Mouse (Mus musculus): Measurements from ENCODE around the gene Ccdc62. TPM values are rescaled to one million over a fixed set of nuclear protein-coding genes. Genes with fewer than 3 reads are reported as not detected.
A peak's percentile ranks its signal among the peaks of the same experiment; 100 is the strongest.

Ccdc62 gene
- polyA plus RNA-seq, 1 experiment from 2014 or later: 5.0 TPM

DNA sequence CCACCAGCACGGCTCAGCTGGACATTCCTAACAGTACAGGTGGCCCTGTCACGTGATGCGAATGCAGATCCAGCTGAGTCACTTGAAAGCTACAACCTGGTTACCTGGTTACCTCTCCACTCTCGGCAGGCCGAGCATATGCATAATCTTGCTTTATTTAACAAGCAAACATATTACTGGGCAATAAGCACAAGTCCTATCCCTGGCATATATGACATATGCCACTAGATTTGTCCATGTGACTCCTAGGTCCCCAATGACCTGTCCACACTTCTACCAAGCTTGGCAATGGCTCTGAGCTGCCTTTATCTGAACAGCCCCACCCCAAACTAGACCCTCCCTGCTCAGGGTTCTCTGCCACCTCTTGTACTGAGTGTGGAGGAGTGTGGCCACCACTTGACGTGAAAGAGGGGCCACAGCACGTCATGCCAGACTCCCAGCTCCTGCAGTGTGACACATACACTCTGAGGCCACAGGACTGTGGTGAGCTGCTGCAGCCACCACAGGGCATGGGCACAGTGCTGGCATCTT is 85.9 kb downstream of the Ccdc62 start:
- ATAC-seq (ENCODE audit: low FRiP score): no peak
- H3K9ac ChIP-seq (replicated peaks): no peak overlapping the region
- H3K27ac ChIP-seq (replicated peaks): 0 out of 2 replicates have a peak overlapping the region, but pooled peaks have one; percentile 9
- no peaks in the 10 kb centered on the region for H3K27me3 ChIP-seq (replicated peaks)
- no peak overlapping the region for H3K4me3 ChIP-seq (replicated peaks)
- H3K4me1 ChIP-seq: peaks cover 92% of the 10 kb centered on the region
- 0 out of 2 replicates have a peak, but pooled peaks cover 3% of the 10 kb centered on the region for H3K36me3 ChIP-seq
- no peak overlapping the region for H3K4me2 ChIP-seq
- 87% methylated on average over 7 of the region's 7 CpGs for WGBS
- H3K9me3 ChIP-seq (replicated peaks): no peaks in the 10 kb centered on the region

DNA sequence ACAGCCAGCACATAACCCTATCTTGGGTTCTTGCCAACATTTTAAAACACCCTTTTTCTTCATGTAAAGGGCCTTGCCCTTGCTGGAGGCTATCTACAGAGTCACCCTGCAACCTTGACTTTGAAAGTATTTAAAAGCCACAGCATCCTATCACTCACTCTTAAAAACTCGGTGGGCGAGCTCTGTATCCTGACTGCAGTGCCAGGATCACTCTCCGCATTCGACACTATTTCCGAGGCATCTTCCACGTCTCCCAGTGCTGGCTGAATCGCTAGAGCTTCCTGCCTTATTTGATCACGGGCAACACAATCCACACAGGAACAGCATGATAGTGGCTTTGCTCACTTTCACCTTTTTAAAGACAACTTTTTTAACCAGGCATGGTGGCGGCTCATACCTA is 87.5 kb downstream of the Ccdc62 start:
- no peak overlapping the region for H3K9ac ChIP-seq (replicated peaks)

DNA sequence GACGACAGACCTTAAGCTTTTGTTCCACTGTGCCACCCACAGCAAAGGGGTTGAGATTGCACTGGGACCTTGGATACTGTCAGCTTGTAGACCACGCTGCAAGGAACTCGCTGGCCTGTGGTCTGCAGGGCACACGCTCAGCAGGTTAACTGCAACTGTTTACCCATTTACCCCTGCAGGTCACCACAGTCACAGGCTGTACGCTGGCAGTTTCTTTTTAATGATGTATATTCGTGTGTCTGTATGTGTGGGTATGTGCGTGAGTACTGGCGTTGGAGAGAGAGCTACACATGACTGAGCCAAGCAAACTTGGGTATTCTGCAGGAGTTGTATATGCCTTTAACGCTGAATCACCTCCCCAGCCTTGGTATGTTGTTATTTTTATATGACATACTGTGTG is 88.2 kb downstream of the Ccdc62 start:
- Histone ChIP-seq H3K9ac (replicated peaks) (no peak overlapping the region), H3K9me3 (replicated peaks) (no peaks in the 10 kb centered on the region), H3K27ac (replicated peaks) (peak overlapping the region; percentile 66), H3K4me1 (peaks cover 79% of the 10 kb centered on the region), H3K4me2 (no peak overlapping the region), H3K27me3 (replicated peaks) (no peaks in the 10 kb centered on the region), H3K4me3 (replicated peaks) (no peak overlapping the region), H3K36me3 (0 out of 2 replicates have a peak, but pooled peaks cover 3% of the 10 kb centered on the region)
- WGBS: 84% methylated on average over 9 of the region's 9 CpGs
- ATAC-seq (ENCODE audit: low FRiP score): no peak

More for the DNA sequence above, 87.5 kb downstream of the Ccdc62 start:
- no peak for ATAC-seq (ENCODE audit: low FRiP score)
- Histone ChIP-seq H3K4me2 (no peak overlapping the region), H3K27ac (replicated peaks) (no peak overlapping the region), H3K9me3 (replicated peaks) (no peaks in the 10 kb centered on the region), H3K4me3 (replicated peaks) (no peak overlapping the region), H3K27me3 (replicated peaks) (no peaks in the 10 kb centered on the region), H3K36me3 (0 out of 2 replicates have a peak, but pooled peaks cover 3% of the 10 kb centered on the region), H3K4me1 (peaks cover 79% of the 10 kb centered on the region)
- 80% methylated on average over 9 of the region's 9 CpGs for WGBS

Small RNA genes lying within 50 kb of the gene (microRNA-seq; reads per million reads assigned to microRNA genes)
- gene Mir7032: 0.52 reads per million

Other genes starting within 250 kb of the Ccdc62 start
- gene Clip1, start 246.1 kb upstream of the Ccdc62 start, polyA plus RNA-seq (2015; fragmentation: Nextera tagmentation; extraction: Ambion mirVana): 72.1 and 81.1 TPM in 2 replicates
- 57.0 and 65.8 TPM in 2 replicates for gene Zcchc8, start 209.6 kb upstream of the Ccdc62 start, polyA plus RNA-seq (2015; fragmentation: Nextera tagmentation; extraction: Ambion mirVana)
- 117 and 123 TPM in 2 replicates for gene Rsrc2, start 181.3 kb upstream of the Ccdc62 start, polyA plus RNA-seq (2015; fragmentation: Nextera tagmentation; extraction: Ambion mirVana)
- 4.7 and 9.1 TPM in 2 replicates for gene Kntc1, start 181.0 kb upstream of the Ccdc62 start, polyA plus RNA-seq (2015; fragmentation: Nextera tagmentation; extraction: Ambion mirVana)
- 0.13 TPM in 1 of 2 replicates, not detected in the other for gene Hcar2, start 65.2 kb upstream of the Ccdc62 start, polyA plus RNA-seq (2015; fragmentation: Nextera tagmentation; extraction: Ambion mirVana)
- 0.49 and 0.65 TPM in 2 replicates for gene Hcar1, start 50.7 kb upstream of the Ccdc62 start, polyA plus RNA-seq (2015; fragmentation: Nextera tagmentation; extraction: Ambion mirVana)
- 120 and 123 TPM in 2 replicates for gene Denr, start 23.5 kb upstream of the Ccdc62 start, polyA plus RNA-seq (2015; fragmentation: Nextera tagmentation; extraction: Ambion mirVana)
- gene Gm43518, start 3.3 kb upstream of the Ccdc62 start, polyA plus RNA-seq (2015; fragmentation: Nextera tagmentation; extraction: Ambion mirVana): 4.3 and 5.9 TPM in 2 replicates
- 24.1 and 31.0 TPM in 2 replicates for gene Hip1r, start 42.9 kb downstream of the Ccdc62 start, polyA plus RNA-seq (2015; fragmentation: Nextera tagmentation; extraction: Ambion mirVana)
- gene Vps37b, start 101.6 kb downstream of the Ccdc62 start, polyA plus RNA-seq (2015; fragmentation: Nextera tagmentation; extraction: Ambion mirVana): 48.8 and 50.4 TPM in 2 replicates
- 22.1 and 23.2 TPM in 2 replicates for gene Abcb9, start 165.1 kb downstream of the Ccdc62 start, polyA plus RNA-seq (2015; fragmentation: Nextera tagmentation; extraction: Ambion mirVana)
- 39.5 and 43.7 TPM in 2 replicates for gene Ogfod2, start 181.6 kb downstream of the Ccdc62 start, polyA plus RNA-seq (2015; fragmentation: Nextera tagmentation; extraction: Ambion mirVana)
- 87.7 and 89.1 TPM in 2 replicates for gene Arl6ip4, start 185.4 kb downstream of the Ccdc62 start, polyA plus RNA-seq (2015; fragmentation: Nextera tagmentation; extraction: Ambion mirVana)